Comparison of ENCODE assay signal across 28 mouse cellular contexts in genomic region chr11:89137915-89138314, GRCm38 (mm10).
DNase-seq lines count a peak whose midpoint lies in the region; ATAC-seq and TF ChIP-seq lines count a peak whose summit lies in the region.
"Had no signal": no experiment of that assay in that cellular context is flagged by ENCODE, and none has a peak within 500 bp of the region (broad histone marks: within the 10 kb centered on the region; RNA-seq: fewer than 3 reads in every experiment).

No protein-coding gene starts in this region.

- no peaks in the 10 kb centered on the region for H3K9me3 ChIP-seq in hindbrain, postnatal 0 days (ENCODE audit: low read length)
- H3K9me3 ChIP-seq in hindbrain, embryonic 11.5 days (ENCODE audit: control insufficient read depth, low read length), result no peaks in the 10 kb centered on the region
- H3K9me3 ChIP-seq in hindbrain, embryonic 14.5 days (ENCODE audit: control insufficient read depth, low read length), result no peaks in the 10 kb centered on the region
- H3K9me3 ChIP-seq in forebrain, embryonic 14.5 days (replicated peaks; ENCODE audit: control insufficient read depth, low read length), result no peaks in the 10 kb centered on the region
- H3K9me3 ChIP-seq: embryonic facial prominence, embryonic 12.5 days; kidney, embryonic 15.5 days; liver, embryonic 13.5 days had no signal

- no peak for ATAC-seq in hindbrain, postnatal 0 days
- no peak for ATAC-seq in hindbrain, embryonic 11.5 days (ENCODE audit: low FRiP score)
- no peak for ATAC-seq in hindbrain, embryonic 14.5 days (ENCODE audit: low FRiP score)
- no peak for ATAC-seq in forebrain, embryonic 14.5 days
- ATAC-seq: forebrain, embryonic 16.5 days had no signal

- WGBS in hindbrain, postnatal 0 days, result 96% methylated on average over 2 of the region's 2 CpGs
- 95% methylated on average over 2 of the region's 2 CpGs for WGBS in hindbrain, embryonic 11.5 days
- 93% methylated on average over 2 of the region's 2 CpGs for WGBS in hindbrain, embryonic 14.5 days
- 97% methylated on average over 2 of the region's 2 CpGs for WGBS in forebrain, embryonic 14.5 days

- H3K27me3 ChIP-seq in hindbrain, postnatal 0 days (ENCODE audit: insufficient read depth, low read length), result no peaks in the 10 kb centered on the region
- H3K27me3 ChIP-seq in hindbrain, embryonic 11.5 days (ENCODE audit: control insufficient read depth, insufficient read depth, low read length), result no peaks in the 10 kb centered on the region
- H3K27me3 ChIP-seq in testis, adult 2 months (ENCODE audit: control insufficient read depth, insufficient read depth, low read length), result no peaks in the 10 kb centered on the region
- H3K27me3 ChIP-seq in hindbrain, embryonic 14.5 days (ENCODE audit: control insufficient read depth, insufficient read depth, low read length), result no peaks in the 10 kb centered on the region
- H3K27me3 ChIP-seq in forebrain, embryonic 14.5 days (replicated peaks; ENCODE audit: control insufficient read depth, insufficient read depth, low read length), result no peaks in the 10 kb centered on the region
- H3K27me3 ChIP-seq: embryonic facial prominence, embryonic 12.5 days; kidney, embryonic 15.5 days; limb, embryonic 13.5 days; liver, embryonic 13.5 days had no signal

- H3K4me1 ChIP-seq in hindbrain, postnatal 0 days (ENCODE audit: insufficient read depth, low read length), result no peaks in the 10 kb centered on the region
- H3K4me1 ChIP-seq in hindbrain, embryonic 11.5 days (replicated peaks; ENCODE audit: control insufficient read depth, insufficient read depth, low read length), result no peaks in the 10 kb centered on the region
- H3K4me1 ChIP-seq in testis, adult 2 months (ENCODE audit: control insufficient read depth, insufficient read depth, low read length), result no peaks in the 10 kb centered on the region
- H3K4me1 ChIP-seq in hindbrain, embryonic 14.5 days (replicated peaks; ENCODE audit: control insufficient read depth, insufficient read depth, low read length), result 0 out of 2 replicates have a peak, but pooled peaks cover 3% of the 10 kb centered on the region
- no peaks in the 10 kb centered on the region for H3K4me1 ChIP-seq in forebrain, embryonic 14.5 days (ENCODE audit: control insufficient read depth, insufficient read depth, low read length)
- H3K4me1 ChIP-seq: liver, embryonic 13.5 days had no signal

- H3K4me2 ChIP-seq in hindbrain, postnatal 0 days (ENCODE audit: low read depth, low read length), result no peak overlapping the region
- no peak overlapping the region for H3K4me2 ChIP-seq in hindbrain, embryonic 11.5 days (replicated peaks; ENCODE audit: low read depth, low read length)
- H3K4me2 ChIP-seq in hindbrain, embryonic 14.5 days (replicated peaks), result no peak overlapping the region
- no peak overlapping the region for H3K4me2 ChIP-seq in forebrain, embryonic 14.5 days (ENCODE audit: low read length)
- H3K4me2 ChIP-seq: embryonic facial prominence, embryonic 12.5 days; kidney, embryonic 15.5 days; limb, embryonic 13.5 days; liver, embryonic 13.5 days; lung, embryonic 14.5 days had no signal

- no peaks in the 10 kb centered on the region for H3K36me3 ChIP-seq in hindbrain, postnatal 0 days (ENCODE audit: insufficient read depth, low read length)
- H3K36me3 ChIP-seq in hindbrain, embryonic 11.5 days (ENCODE audit: control insufficient read depth, insufficient read depth, low read length), result no peaks in the 10 kb centered on the region
- H3K36me3 ChIP-seq in testis, adult 2 months (ENCODE audit: control insufficient read depth, insufficient read depth, low read length), result no peaks in the 10 kb centered on the region
- no peaks in the 10 kb centered on the region for H3K36me3 ChIP-seq in hindbrain, embryonic 14.5 days (replicated peaks; ENCODE audit: control insufficient read depth, insufficient read depth)
- no peaks in the 10 kb centered on the region for H3K36me3 ChIP-seq in forebrain, embryonic 14.5 days (ENCODE audit: control insufficient read depth, insufficient read depth, low read length)
- H3K36me3 ChIP-seq: embryonic facial prominence, embryonic 12.5 days; forebrain, embryonic 10.5 days; hindbrain, embryonic 10.5 days; kidney, embryonic 15.5 days; limb, embryonic 13.5 days; liver, embryonic 13.5 days had no signal

- H3K4me3 ChIP-seq in hindbrain, postnatal 0 days (ENCODE audit: low read length), result no peak overlapping the region
- no peak overlapping the region for H3K4me3 ChIP-seq in hindbrain, embryonic 11.5 days (ENCODE audit: low read depth, low read length)
- no peak overlapping the region for H3K4me3 ChIP-seq in testis, adult 2 months (ENCODE audit: control insufficient read depth, low read depth, low read length)
- H3K4me3 ChIP-seq in hindbrain, embryonic 14.5 days (replicated peaks; ENCODE audit: low read length), result no peak overlapping the region
- no peak overlapping the region for H3K4me3 ChIP-seq in forebrain, embryonic 14.5 days (ENCODE audit: low read depth, low read length)
- H3K4me3 ChIP-seq: embryonic facial prominence, embryonic 12.5 days; forebrain, embryonic 10.5 days; gastrocnemius, adult 2 months; hindbrain, embryonic 10.5 days; kidney, embryonic 15.5 days; limb, embryonic 13.5 days; liver, embryonic 13.5 days had no signal

- no peak for TF ChIP-seq POLR2A in testis, adult 2 months (IDR thresholded peaks at IDR 0.05; ENCODE audit: control insufficient read depth, low read depth, low read length)
- no peak for TF ChIP-seq POLR2A in brain, embryonic 14.5 days (IDR thresholded peaks at IDR 0.05; ENCODE audit: borderline replicate concordance, extremely low read depth, insufficient read depth, insufficient read length, poor library complexity, severe bottlenecking)

- H3K27ac ChIP-seq in hindbrain, postnatal 0 days, result no peak overlapping the region
- H3K27ac ChIP-seq in hindbrain, embryonic 11.5 days (ENCODE audit: low read depth, low read length), result no peak overlapping the region
- H3K27ac ChIP-seq in testis, adult 2 months (ENCODE audit: control insufficient read depth, insufficient read depth, low read depth, low read length), result no peak overlapping the region
- no peak overlapping the region for H3K27ac ChIP-seq in hindbrain, embryonic 14.5 days
- H3K27ac ChIP-seq in forebrain, embryonic 14.5 days (ENCODE audit: low read depth, low read length), result no peak overlapping the region
- H3K27ac ChIP-seq: embryonic facial prominence, embryonic 12.5 days; forebrain, embryonic 10.5 days; gastrocnemius, adult 2 months; hindbrain, embryonic 10.5 days; kidney, embryonic 15.5 days; limb, embryonic 13.5 days; liver, embryonic 13.5 days had no signal

- no peak for DNase-seq in hindbrain, postnatal 0 days (ENCODE audit: low spot score)
- no peak for DNase-seq in hindbrain, embryonic 11.5 days (ENCODE audit: low spot score)
- DNase-seq in testis, postnatal 14 days (ENCODE audit: low spot score), result no peak
- no peak for DNase-seq in brain, embryonic 14.5 days (ENCODE audit: low read depth)
- no peak for DNase-seq in hindbrain, embryonic 14.5 days (ENCODE audit: low spot score)
- DNase-seq in forebrain, embryonic 14.5 days (ENCODE audit: low spot score), result no peak
- DNase-seq: adrenal gland, postnatal 10 days; cerebellum, adult 11 months; cerebellum, adult 9-10 months; cerebellum, postnatal 36 days; gastrocnemius, adult 2 months; gastrocnemius, postnatal 36 days; heart, postnatal 14 days; kidney, adult 11 months; kidney, postnatal 25 days; liver, embryonic 13.5 days; lung, embryonic 14.5 days; lung, postnatal 14 days; midbrain, embryonic 14.5 days; thymus, adult 18-20 months; thymus, postnatal 25 days had no signal

- TF ChIP-seq CTCF in hindbrain, postnatal 0 days (IDR thresholded peaks at IDR 0.05; ENCODE audit: low read depth), result peak; percentile 11; the same call in 1 of the 2 replicates
- TF ChIP-seq CTCF in testis, adult 2 months (IDR thresholded peaks at IDR 0.05; ENCODE audit: control insufficient read depth, insufficient read depth, insufficient replicate concordance, low read depth, low read length), result peak; percentile 31; the same call in 1 of the 2 replicates
- TF ChIP-seq CTCF in brain, embryonic 14.5 days (IDR thresholded peaks at IDR 0.05; ENCODE audit: borderline replicate concordance, extremely low read depth, insufficient read depth, insufficient read length), result peak; percentile 11; the same call in 1 of the 2 replicates

- H3K9ac ChIP-seq in hindbrain, postnatal 0 days (replicated peaks; ENCODE audit: low read length), result no peak overlapping the region
- no peak overlapping the region for H3K9ac ChIP-seq in hindbrain, embryonic 11.5 days (ENCODE audit: low read depth, low read length)
- H3K9ac ChIP-seq in hindbrain, embryonic 14.5 days, result no peak overlapping the region
- H3K9ac ChIP-seq in forebrain, embryonic 14.5 days (ENCODE audit: low read length), result no peak overlapping the region
- H3K9ac ChIP-seq: embryonic facial prominence, embryonic 12.5 days; kidney, embryonic 15.5 days; limb, embryonic 13.5 days; liver, embryonic 13.5 days; lung, embryonic 14.5 days had no signal
